Mouse (Mus musculus) gastrocnemius, adult 18-20 months (tissue): ENCODE results near the gene Vps36. TPM values are rescaled to one million over a fixed set of nuclear protein-coding genes. Genes with fewer than 3 reads are reported as not detected.

Experiments
- DNase-seq: peaks from one replicate; pipeline ENCODE4 v3.0.0; 2021; ENCODE audit warnings: low spot score
- long read RNA-seq, 2 experiments: library from polyadenylated mRNA; stranded (forward); transcript quantifications; one replicate each; pipeline ENCODE4 v2.0.0; 2021
- total RNA-seq, 2 experiments: library from RNA; stranded (reverse); gene quantifications; 2 replicates each; pipeline ENCODE4 v1.2.3; 2021

Gene Vps36
- total RNA-seq = 10 to 100 TPM; 25.5 to 26.3 TPM
- long read RNA-seq, experiment 1, transcript Vps36-201 (14 exons, 3,574 nt) = major isoform, 59 of 75 reads
- long read RNA-seq, experiment 1, partial matches to known transcripts = 9 of 75 reads
- long read RNA-seq, experiment 1, other reads (novel, unspliced or antisense) = 7 of 75 reads
- long read RNA-seq, experiment 2, transcript Vps36-201 (14 exons, 3,574 nt) = major isoform, 44 of 47 reads
- long read RNA-seq, experiment 2, partial matches to known transcripts = 0 of 47 reads
- long read RNA-seq, experiment 2, other reads (novel, unspliced or antisense) = 3 of 47 reads

GRCm38 (mm10) chr8:22192660-22193431, at the start of gene Vps36:
Gene Vps36 (plus strand): TSS chr8:22192809.
- peak; percentile 86 for DNase-seq

GRCm38 (mm10) chr8:22143764-22144491, 48.7 kb upstream of the Vps36 start:
- DNase-seq = no peak

- no peak for DNase-seq
Observed at GRCm38 (mm10) chr8:22145831-22146230, 46.8 kb upstream of the Vps36 start.

GRCm38 (mm10) chr8:22147706-22148366, 44.8 kb upstream of the Vps36 start:
- no peak for DNase-seq

GRCm38 (mm10) chr8:22148367-22148740, 44.3 kb upstream of the Vps36 start:
- DNase-seq = no peak

GRCm38 (mm10) chr8:22149643-22150344, 42.8 kb upstream of the Vps36 start:
- DNase-seq = no peak

- no peak for DNase-seq
Observed at GRCm38 (mm10) chr8:22150345-22150663, 42.3 kb upstream of the Vps36 start.

GRCm38 (mm10) chr8:22162206-22162605, 30.4 kb upstream of the Vps36 start:
- DNase-seq = no peak

- DNase-seq = no peak
Observed at GRCm38 (mm10) chr8:22164431-22164830, 28.2 kb upstream of the Vps36 start.

- DNase-seq = no peak
Observed at GRCm38 (mm10) chr8:22165251-22166079, 27.1 kb upstream of the Vps36 start.

- DNase-seq = peak; percentile 79
Observed at GRCm38 (mm10) chr8:22166080-22166603, 26.5 kb upstream of the Vps36 start, which contains the start of gene Nek3. Gene Nek3 (minus strand): TSS chr8:22166435.

- no peak for DNase-seq
Observed at GRCm38 (mm10) chr8:22169167-22169566, 23.4 kb upstream of the Vps36 start.

- no peak for DNase-seq
Observed at GRCm38 (mm10) chr8:22175966-22176365, 16.6 kb upstream of the Vps36 start.

GRCm38 (mm10) chr8:22184884-22185283, 7.7 kb upstream of the Vps36 start:
- DNase-seq = no peak

- DNase-seq = peak; percentile 82
Observed at GRCm38 (mm10) chr8:22185431-22186397, 6.9 kb upstream of the Vps36 start, which contains the start of gene Ckap2. Gene Ckap2 (minus strand): TSS chr8:22185819.

- DNase-seq = peak; percentile 9
Observed at GRCm38 (mm10) chr8:22193432-22194010, 912 bp downstream of the Vps36 start.

GRCm38 (mm10) chr8:22197914-22198313, 5.3 kb downstream of the Vps36 start:
- no peak for DNase-seq

- no peak for DNase-seq
Observed at GRCm38 (mm10) chr8:22199481-22199880, 6.9 kb downstream of the Vps36 start.
